Mouse (Mus musculus) adrenal gland, postnatal 36 days (tissue): ENCODE data around the gene Rpl35a. TPM values are rescaled to one million over a fixed set of nuclear protein-coding genes. Genes with fewer than 3 reads are reported as not detected.

Experiments
- DNase-seq, 2 experiments: peaks; one replicate each; pipeline ENCODE4 v3.0.0; 2021; ENCODE audit warnings: mixed read lengths in 1 of 2
- long read RNA-seq, 2 experiments: library from polyadenylated mRNA; stranded (forward); transcript quantifications; one replicate each; pipeline ENCODE4 v2.0.0; 2021; ENCODE audit warnings: borderline sequencing depth in 2 of 2
- total RNA-seq, 2 experiments: library from RNA; stranded (reverse); gene quantifications; 2 replicates each; pipeline ENCODE4 v1.2.3; 2021

The Rpl35a gene
- total RNA-seq = 100 to 1,000 TPM; 627 to 726 TPM
- long read RNA-seq, experiment 1, transcript Rpl35a-204 (5 exons, 500 nt) = minor isoform, 13 of 158 reads
- long read RNA-seq, experiment 1, transcript Rpl35a-205 (5 exons, 510 nt) = major isoform, 83 of 158 reads
- long read RNA-seq, experiment 1, transcript Rpl35a-202 (4 exons, 518 nt) = minor isoform, 17 of 158 reads
- long read RNA-seq, experiment 1, transcript Rpl35a-201 (5 exons, 491 nt) = minor isoform, 23 of 158 reads
- long read RNA-seq, experiment 1, partial matches to known transcripts = 10 of 158 reads
- long read RNA-seq, experiment 1, other reads (novel, unspliced or antisense) = 6 of 158 reads
- long read RNA-seq, experiment 2, transcript Rpl35a-201 (5 exons, 491 nt) = minor isoform, 7 of 87 reads
- long read RNA-seq, experiment 2, transcript Rpl35a-202 (4 exons, 518 nt) = minor isoform, 5 of 87 reads
- long read RNA-seq, experiment 2, transcript Rpl35a-205 (5 exons, 510 nt) = major isoform, 60 of 87 reads
- long read RNA-seq, experiment 2, transcript Rpl35a-204 (5 exons, 500 nt) = minor isoform, 9 of 87 reads
- long read RNA-seq, experiment 2, partial matches to known transcripts = 2 of 87 reads
- long read RNA-seq, experiment 2, other reads (novel, unspliced or antisense) = 1 of 87 reads

- DNase-seq = peak; percentile 89 to 93
Observed at GRCm38 (mm10) chr16:33056095-33056785, at the start of gene Rpl35a, which contains the start of gene Iqcg. Rpl35a (plus strand) TSS chr16:33056453. Iqcg (minus strand) TSS chr16:33056218.

GRCm38 (mm10) chr16:33006888-33007287, 49.4 kb upstream of the Rpl35a start:
- DNase-seq = no peak

GRCm38 (mm10) chr16:33007436-33007835, 48.8 kb upstream of the Rpl35a start:
- DNase-seq = no peak

- DNase-seq = no peak
Observed at GRCm38 (mm10) chr16:33010166-33010565, 46.1 kb upstream of the Rpl35a start.

GRCm38 (mm10) chr16:33013801-33014200, 42.5 kb upstream of the Rpl35a start:
- no peak for DNase-seq

GRCm38 (mm10) chr16:33014921-33015320, 41.3 kb upstream of the Rpl35a start:
- DNase-seq = no peak

GRCm38 (mm10) chr16:33015396-33015907, 40.8 kb upstream of the Rpl35a start:
- no peak for DNase-seq

GRCm38 (mm10) chr16:33015986-33016385, 40.3 kb upstream of the Rpl35a start:
- no peak for DNase-seq

- no peak for DNase-seq
Observed at GRCm38 (mm10) chr16:33017677-33018349, 38.4 kb upstream of the Rpl35a start.

GRCm38 (mm10) chr16:33019117-33019770, 37.0 kb upstream of the Rpl35a start:
- peak; percentile 66 to 74 for DNase-seq

- DNase-seq = no peak
Observed at GRCm38 (mm10) chr16:33021381-33021780, 34.9 kb upstream of the Rpl35a start.

GRCm38 (mm10) chr16:33023750-33024149, 32.5 kb upstream of the Rpl35a start:
- peak; percentile 89 to 91 for DNase-seq

- DNase-seq = no peak
Observed at GRCm38 (mm10) chr16:33024456-33025104, 31.7 kb upstream of the Rpl35a start.

GRCm38 (mm10) chr16:33026357-33026756, 29.9 kb upstream of the Rpl35a start:
- DNase-seq = no peak

GRCm38 (mm10) chr16:33036006-33036405, 20.2 kb upstream of the Rpl35a start:
- no peak for DNase-seq

GRCm38 (mm10) chr16:33042682-33043081, 13.6 kb upstream of the Rpl35a start:
- DNase-seq = no peak

GRCm38 (mm10) chr16:33043268-33043667, 13.0 kb upstream of the Rpl35a start:
- no peak for DNase-seq

- DNase-seq = no peak
Observed at GRCm38 (mm10) chr16:33048004-33048403, 8.2 kb upstream of the Rpl35a start.

GRCm38 (mm10) chr16:33048686-33049085, 7.6 kb upstream of the Rpl35a start:
- DNase-seq = no peak

GRCm38 (mm10) chr16:33049809-33050208, 6.4 kb upstream of the Rpl35a start:
- DNase-seq = no peak

GRCm38 (mm10) chr16:33053141-33053540, 3.1 kb upstream of the Rpl35a start:
- DNase-seq = no peak
